Mouse (Mus musculus): ENCODE data around the gene Olfr1425. TPM values are rescaled to one million over a fixed set of nuclear protein-coding genes. Genes with fewer than 3 reads are reported as not detected.

Gene Olfr1425
- total RNA-seq, 1 experiment from 2014 or later: 1.3 TPM

Other genes starting within 250 kb of the Olfr1425 start
- gene Olfr1417, start 238.5 kb downstream of the Olfr1425 start, total RNA-seq (2017): not detected in 2 replicates
- gene Olfr1418, start 216.7 kb downstream of the Olfr1425 start, total RNA-seq (2017): not detected in 2 replicates
- not detected in 2 replicates for gene Olfr1419, start 202.6 kb downstream of the Olfr1425 start, total RNA-seq (2017)
- gene Olfr1420, start 191.2 kb downstream of the Olfr1425 start, total RNA-seq (2017): not detected in 2 replicates
- gene Patl1, start 165.3 kb downstream of the Olfr1425 start, total RNA-seq (2017): 21.1 and 21.9 TPM in 2 replicates
- gene Osbp, start 111.8 kb downstream of the Olfr1425 start, total RNA-seq (2017): 39.0 and 42.6 TPM in 2 replicates
- not detected in 2 replicates for gene Olfr1423, start 36.4 kb downstream of the Olfr1425 start, total RNA-seq (2017)
- not detected in 2 replicates for gene Olfr1424, start 15.0 kb downstream of the Olfr1425 start, total RNA-seq (2017)
- not detected in 2 replicates for gene Olfr1426, start 14.3 kb upstream of the Olfr1425 start, total RNA-seq (2017)
- gene Olfr1427, start 25.6 kb upstream of the Olfr1425 start, total RNA-seq (2017): not detected in 2 replicates
- gene Olfr1428, start 38.2 kb upstream of the Olfr1425 start, total RNA-seq (2017): not detected in 2 replicates
- not detected in 2 replicates for gene Olfr76, start 45.5 kb upstream of the Olfr1425 start, total RNA-seq (2017)
- not detected in 2 replicates for gene Olfr1555-ps1, start 92.4 kb upstream of the Olfr1425 start, total RNA-seq (2017)
- gene Olfr1431, start 122.9 kb upstream of the Olfr1425 start, total RNA-seq (2017): not detected in 2 replicates
- not detected in 2 replicates for gene Olfr1432, start 154.9 kb upstream of the Olfr1425 start, total RNA-seq (2017)
- not detected in 2 replicates for gene Olfr262, start 163.9 kb upstream of the Olfr1425 start, total RNA-seq (2017)
- 0.12 TPM in 1 of 2 replicates, not detected in the other for gene Olfr235, start 183.3 kb upstream of the Olfr1425 start, total RNA-seq (2017)
- gene Olfr1434, start 202.1 kb upstream of the Olfr1425 start, total RNA-seq (2017): not detected in 2 replicates
- not detected in 2 replicates for gene Olfr1436, start 221.4 kb upstream of the Olfr1425 start, total RNA-seq (2017)
- 0.12 TPM in 1 of 2 replicates, not detected in the other for gene Olfr1437, start 247.4 kb upstream of the Olfr1425 start, total RNA-seq (2017)